Mouse (Mus musculus) hindbrain, embryonic 12.5 days (tissue): ENCODE data around the gene Thra. TPM values are rescaled to one million over a fixed set of nuclear protein-coding genes. Genes with fewer than 3 reads are reported as not detected.
A peak's percentile ranks its signal among the peaks of the same experiment; 100 is the strongest.

Experiments
- ATAC-seq: fragments of 200-750 bp; cut with Nextera tagmentation; 2 replicates; pipeline ENCODE4 v1.8.0; 2017; ENCODE audit warnings: moderate TSS enrichment; ENCODE audit not compliant: low FRiP score
- H3K27ac ChIP-seq: fragments of 300-500 bp; sonication (generic); 2 replicates; pipeline ENCODE4 v1.5.1; 2016; ENCODE audit warnings: mild to moderate bottlenecking
- H3K27me3 ChIP-seq: fragments of 300-500 bp; sonication (generic); 2 replicates; pipeline ENCODE4 v1.6.1; 2016; ENCODE audit warnings: mild to moderate bottlenecking
- H3K36me3 ChIP-seq: fragments of 300-500 bp; sonication (generic); 2 replicates; pipeline ENCODE4 v1.6.1; 2016; ENCODE audit warnings: mild to moderate bottlenecking
- H3K4me1 ChIP-seq: fragments of 300-500 bp; sonication (generic); 2 replicates; pipeline ENCODE4 v1.6.1; 2016
- H3K4me2 ChIP-seq: fragments of 300-500 bp; sonication (generic); replicated peaks from 2 replicates; pipeline ENCODE4 v1.6.1; 2016; ENCODE audit warnings: mild to moderate bottlenecking
- H3K4me3 ChIP-seq: fragments of 300-500 bp; sonication (generic); 2 replicates; pipeline ENCODE4 v1.5.1; 2016; ENCODE audit warnings: mild to moderate bottlenecking
- H3K9ac ChIP-seq: fragments of 300-500 bp; sonication (generic); 2 replicates; pipeline ENCODE4 v1.6.1; 2016; ENCODE audit warnings: mild to moderate bottlenecking, moderate library complexity
- H3K9me3 ChIP-seq: fragments of 300-500 bp; sonication (generic); replicated peaks from 2 replicates; pipeline ENCODE4 v1.6.1; 2016; ENCODE audit warnings: mild to moderate bottlenecking
- WGBS: fragments of 180-500 bp; shearing (Covaris S2); methylation state at CpG from one replicate; pipeline ENCODE4 v1.1.7; 2016; 5-methylcytosine and 5-hydroxymethylcytosine counted together
- polyA plus RNA-seq: library from polyadenylated mRNA; unstranded; fragments of >200 nt; fragmentation: Nextera tagmentation; extraction: Ambion mirVana; gene quantifications from 2 replicates; pipeline ENCODE4 v1.2.1, GENCODE M21; 2016

Gene Thra
- polyA plus RNA-seq, 1 experiment from 2014 or later = 68.4 TPM

GRCm38 (mm10) chr11:98776843-98777590, 36.6 kb downstream of the Thra start:
- Histone ChIP-seq H3K9me3 (no peaks in the 10 kb centered on the region), H3K4me3 (no peak overlapping the region), H3K4me1 (peaks cover 47% of the 10 kb centered on the region), H3K9ac (peak overlapping the region; percentile 6; the same call in 1 of the 2 replicates), H3K27ac (peak overlapping the region; percentile 72), H3K27me3 (no peaks in the 10 kb centered on the region), H3K4me2 (no peak overlapping the region), H3K36me3 (no peaks in the 10 kb centered on the region)
- 14% methylated on average over 9 of the region's 9 CpGs for WGBS
- ATAC-seq = no peak

- H3K9ac ChIP-seq = no peak overlapping the region
- H3K4me3 ChIP-seq = no peak overlapping the region
- H3K9me3 ChIP-seq = no peaks in the 10 kb centered on the region
- H3K27ac ChIP-seq = no peak overlapping the region
- no peaks in the 10 kb centered on the region for H3K36me3 ChIP-seq
- no peak for ATAC-seq
- H3K4me1 ChIP-seq = peaks cover 55% of the 10 kb centered on the region
- H3K27me3 ChIP-seq = no peaks in the 10 kb centered on the region
- H3K4me2 ChIP-seq = no peak overlapping the region
Measured at GRCm38 (mm10) chr11:98777888-98778287, 37.5 kb downstream of the Thra start.

GRCm38 (mm10) chr11:98781851-98782512, 41.5 kb downstream of the Thra start:
- Histone ChIP-seq H3K27me3 (no peaks in the 10 kb centered on the region), H3K4me2 (0 out of 2 replicates have a peak overlapping the region, but pooled peaks have one; percentile 13), H3K4me1 (peaks cover 50% of the 10 kb centered on the region), H3K9ac (no peak overlapping the region), H3K27ac (peak overlapping the region; percentile 62; the same call in 1 of the 2 replicates), H3K9me3 (no peaks in the 10 kb centered on the region), H3K36me3 (no peaks in the 10 kb centered on the region), H3K4me3 (no peak overlapping the region)
- ATAC-seq = no peak
- WGBS = 13% methylated on average over 13 of the region's 14 CpGs

- H3K4me2 ChIP-seq = peak overlapping the region; percentile 44
- ATAC-seq = peak; percentile 5; the same call in 1 of the 2 replicates
- 0 out of 2 replicates have a peak overlapping the region, but pooled peaks have one; percentile 44 for H3K9ac ChIP-seq
- no peaks in the 10 kb centered on the region for H3K36me3 ChIP-seq
- peak overlapping the region; percentile 62 for H3K27ac ChIP-seq
- H3K4me3 ChIP-seq = peak overlapping the region; percentile 15; the same call in 1 of the 2 replicates
- no peaks in the 10 kb centered on the region for H3K9me3 ChIP-seq
- WGBS = 3% methylated on average over 17 of the region's 17 CpGs
- H3K27me3 ChIP-seq = no peaks in the 10 kb centered on the region
- peaks cover 50% of the 10 kb centered on the region for H3K4me1 ChIP-seq
Measured at GRCm38 (mm10) chr11:98782651-98783235, 42.3 kb downstream of the Thra start.

DNA sequence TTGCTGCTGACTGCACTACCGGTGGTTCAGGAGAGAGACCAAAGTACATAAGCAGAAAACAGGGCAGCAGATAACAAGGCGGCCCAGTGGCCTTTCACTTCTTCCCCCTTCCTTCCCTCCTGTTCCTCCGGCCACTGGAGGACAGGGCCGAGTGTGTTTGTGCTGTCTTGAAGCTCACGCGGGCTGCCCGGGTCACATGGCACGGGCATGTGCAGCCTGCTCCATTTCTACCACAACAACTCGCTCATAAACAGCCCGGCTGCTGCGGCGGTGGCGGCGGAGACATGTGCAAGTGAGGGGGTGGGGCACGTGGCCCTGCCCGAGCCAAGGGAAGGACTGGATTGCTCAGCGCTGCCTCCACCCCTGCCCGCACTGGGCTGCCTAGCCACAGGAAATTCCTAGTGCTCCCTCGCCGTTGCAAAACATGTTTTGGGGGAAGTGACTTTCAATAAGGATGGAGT, 42.8 kb downstream of the Thra start:
- peaks cover 54% of the 10 kb centered on the region for H3K4me1 ChIP-seq
- under 1% methylated on average over 20 of the region's 20 CpGs for WGBS
- H3K4me2 ChIP-seq = peak overlapping the region; percentile 44
- no peaks in the 10 kb centered on the region for H3K27me3 ChIP-seq
- no peaks in the 10 kb centered on the region for H3K9me3 ChIP-seq
- H3K4me3 ChIP-seq = peak overlapping the region; percentile 15
- peak overlapping the region; percentile 44; the same call in 1 of the 2 replicates for H3K9ac ChIP-seq
- no peaks in the 10 kb centered on the region for H3K36me3 ChIP-seq
- peak; percentile 37 for ATAC-seq
- H3K27ac ChIP-seq = peak overlapping the region; percentile 62

DNA sequence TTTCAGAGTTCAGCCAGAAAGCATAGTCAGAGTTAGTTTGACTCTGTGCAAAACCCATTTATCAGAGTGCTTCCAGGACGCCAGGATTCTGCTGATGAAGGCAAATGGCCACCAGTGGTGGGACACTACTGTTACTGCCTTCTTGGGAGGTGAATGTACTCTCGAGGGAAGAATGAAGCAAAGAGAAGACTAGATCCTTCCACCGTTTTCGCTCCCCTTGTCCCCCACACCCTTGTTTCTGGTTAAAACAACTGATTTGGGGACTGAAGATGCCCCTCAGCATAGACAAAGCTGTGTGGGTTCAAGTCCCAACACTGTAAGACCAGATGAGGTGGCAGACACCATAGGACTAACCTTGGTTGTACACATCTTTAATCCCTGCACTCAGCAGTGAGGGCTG, 43.7 kb downstream of the Thra start:
- no peak overlapping the region for H3K9ac ChIP-seq
- H3K4me2 ChIP-seq = no peak overlapping the region
- peaks cover 59% of the 10 kb centered on the region for H3K4me1 ChIP-seq
- WGBS = 74% methylated on average over 4 of the region's 4 CpGs
- H3K4me3 ChIP-seq = no peak overlapping the region
- H3K36me3 ChIP-seq = no peaks in the 10 kb centered on the region
- H3K27ac ChIP-seq = no peak overlapping the region
- no peaks in the 10 kb centered on the region for H3K27me3 ChIP-seq
- no peak for ATAC-seq
- H3K9me3 ChIP-seq = no peaks in the 10 kb centered on the region

DNA sequence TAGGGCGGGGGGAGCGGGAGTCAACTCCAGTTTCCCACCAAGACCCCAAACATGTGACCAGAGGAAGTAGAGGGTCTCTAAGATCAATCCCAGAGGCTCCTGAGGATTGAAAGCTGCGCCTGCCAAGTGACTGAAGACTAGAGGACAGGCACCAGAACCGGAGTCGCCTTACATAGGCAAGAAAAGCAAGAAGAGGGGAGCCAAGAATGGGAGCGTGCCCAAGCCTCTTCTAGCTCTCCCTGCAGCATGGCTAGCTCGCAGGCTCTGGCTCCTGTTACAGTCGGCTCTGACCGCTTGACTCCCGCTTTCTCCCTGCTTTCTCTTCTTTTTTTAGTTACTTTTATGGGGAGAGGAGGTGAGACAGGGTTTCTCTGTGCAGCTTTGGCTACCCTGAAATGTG, 44.8 kb downstream of the Thra start:
- Histone ChIP-seq H3K27me3 (no peaks in the 10 kb centered on the region), H3K4me1 (peaks cover 62% of the 10 kb centered on the region), H3K36me3 (no peaks in the 10 kb centered on the region), H3K27ac (peak overlapping the region; percentile 57), H3K4me2 (no peak overlapping the region), H3K9me3 (no peaks in the 10 kb centered on the region), H3K9ac (no peak overlapping the region), H3K4me3 (no peak overlapping the region)
- WGBS = 64% methylated on average over 10 of the region's 10 CpGs
- no peak for ATAC-seq

- no peaks in the 10 kb centered on the region for H3K9me3 ChIP-seq
- no peaks in the 10 kb centered on the region for H3K27me3 ChIP-seq
- peak overlapping the region; percentile 17 for H3K4me2 ChIP-seq
- 12% methylated on average over 12 of the region's 12 CpGs for WGBS
- H3K9ac ChIP-seq = 0 out of 2 replicates have a peak overlapping the region, but pooled peaks have one; percentile 9
- peak overlapping the region; percentile 57 for H3K27ac ChIP-seq
- peaks cover 62% of the 10 kb centered on the region for H3K4me1 ChIP-seq
- no peaks in the 10 kb centered on the region for H3K36me3 ChIP-seq
- ATAC-seq = no peak
- no peak overlapping the region for H3K4me3 ChIP-seq
Measured at GRCm38 (mm10) chr11:98785772-98786281, 45.4 kb downstream of the Thra start.

DNA sequence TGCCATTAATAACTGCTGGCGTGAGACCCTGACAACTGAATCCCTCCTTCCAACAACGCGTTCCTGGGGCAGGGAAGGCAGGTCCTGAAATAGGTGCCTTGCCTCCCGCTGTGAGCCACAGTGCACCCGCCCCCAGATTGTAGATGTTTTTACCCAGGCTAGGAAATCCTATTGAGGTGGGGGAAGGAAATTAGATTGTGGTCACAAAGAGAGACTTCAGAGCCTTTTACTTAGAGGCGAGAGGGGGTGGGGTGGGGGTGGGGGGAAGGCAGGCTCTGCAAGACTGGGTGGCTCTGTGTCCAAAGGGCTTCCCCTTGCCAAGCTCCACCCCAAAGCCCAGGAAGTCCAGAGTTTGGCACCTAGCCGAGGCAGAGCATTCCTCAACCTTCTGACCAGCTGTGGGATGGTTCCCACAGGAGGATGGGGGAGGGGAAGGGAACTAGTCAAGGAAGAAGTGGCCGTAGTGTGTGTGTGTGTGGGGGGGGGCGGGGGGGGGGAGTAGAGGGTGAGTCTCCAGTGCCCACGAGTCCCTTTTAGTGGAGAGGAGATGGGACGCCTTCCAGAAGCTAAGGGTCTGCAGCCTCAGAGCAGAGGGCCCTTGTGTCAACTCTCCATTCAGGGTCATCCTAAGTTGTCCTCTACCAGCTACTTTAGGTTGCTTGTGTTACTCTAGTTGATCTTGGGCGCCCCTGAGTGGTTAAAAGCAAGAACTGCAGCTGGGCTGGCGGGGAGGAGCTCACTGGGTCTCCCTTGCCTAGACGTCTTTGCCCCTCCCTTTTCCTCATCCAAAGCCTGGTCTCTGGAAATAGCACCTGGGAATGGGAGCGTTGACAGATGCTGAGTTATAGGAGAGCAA, 46.1 kb downstream of the Thra start:
- Histone ChIP-seq H3K36me3 (no peaks in the 10 kb centered on the region), H3K9ac (0 out of 2 replicates have a peak overlapping the region, but pooled peaks have one; percentile 9), H3K4me2 (peak overlapping the region; percentile 17), H3K4me3 (no peak overlapping the region), H3K27me3 (no peaks in the 10 kb centered on the region), H3K9me3 (no peaks in the 10 kb centered on the region), H3K4me1 (peaks cover 61% of the 10 kb centered on the region), H3K27ac (peak overlapping the region; percentile 57)
- WGBS = 2% methylated on average over 13 of the region's 15 CpGs
- peak; percentile 58 for ATAC-seq

DNA sequence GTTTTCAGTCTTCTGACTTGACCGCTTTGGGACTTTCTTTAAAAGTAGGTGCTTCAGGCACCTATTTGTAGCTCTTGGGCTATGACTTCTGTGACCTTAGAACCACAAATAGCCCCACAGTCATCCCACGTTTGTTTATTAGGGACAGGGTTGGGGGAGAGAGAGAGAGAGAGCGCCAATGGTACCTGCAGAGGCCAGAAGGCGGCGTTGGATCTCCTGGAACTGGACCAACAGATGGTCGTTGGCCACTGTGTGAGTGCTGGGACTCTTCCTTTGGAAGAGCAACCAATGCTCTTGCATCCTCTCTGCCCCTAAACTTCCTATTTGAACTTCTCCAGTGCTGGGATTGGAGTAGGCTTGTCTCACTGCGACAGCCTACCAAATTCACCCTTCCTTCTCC, 46.8 kb downstream of the Thra start:
- Histone ChIP-seq H3K4me3 (no peak overlapping the region), H3K27me3 (no peaks in the 10 kb centered on the region), H3K36me3 (no peaks in the 10 kb centered on the region), H3K4me2 (no peak overlapping the region), H3K27ac (no peak overlapping the region), H3K9me3 (no peaks in the 10 kb centered on the region), H3K9ac (no peak overlapping the region), H3K4me1 (peaks cover 57% of the 10 kb centered on the region)
- 36% methylated on average over 7 of the region's 7 CpGs for WGBS
- no peak for ATAC-seq

DNA sequence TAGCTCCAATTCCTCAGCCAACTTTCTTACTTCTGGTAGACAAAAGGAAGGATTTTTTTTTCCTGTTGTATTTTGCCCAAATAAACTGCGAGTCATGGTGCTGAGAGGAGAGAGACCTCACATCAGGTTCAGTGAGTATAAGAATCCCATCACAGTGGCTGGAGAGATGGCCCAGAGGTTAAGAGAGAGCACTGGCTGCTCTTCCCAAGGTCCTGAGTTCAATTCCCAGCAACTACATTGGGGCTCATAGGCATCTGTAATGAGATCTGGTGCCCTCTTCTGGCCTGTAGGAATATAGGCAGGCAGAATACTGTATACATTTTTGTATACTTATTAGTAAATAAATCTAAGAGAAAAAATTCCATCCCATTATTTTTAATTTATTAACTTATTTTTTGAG, 47.3 kb downstream of the Thra start:
- H3K4me3 ChIP-seq = no peak overlapping the region
- H3K9ac ChIP-seq = no peak overlapping the region
- H3K9me3 ChIP-seq = no peaks in the 10 kb centered on the region
- no peak for ATAC-seq
- H3K27me3 ChIP-seq = no peaks in the 10 kb centered on the region
- no peak overlapping the region for H3K27ac ChIP-seq
- no peak overlapping the region for H3K4me2 ChIP-seq
- WGBS = 89% methylated on average over 1 of the region's 1 CpGs
- peaks cover 55% of the 10 kb centered on the region for H3K4me1 ChIP-seq
- no peaks in the 10 kb centered on the region for H3K36me3 ChIP-seq
